Mouse (Mus musculus) spleen, adult 2 months (tissue): ENCODE results near the gene Shkbp1.

Source experiments
- CTCF ChIP-seq: fragments of 200-500 bp; IDR thresholded peaks from 2 replicates; pipeline ENCODE4 v1.5.1; 2011; ENCODE audit warnings: mild to moderate bottlenecking, inconsistent platforms; ENCODE audit not compliant: insufficient read depth, insufficient read length, insufficient replicate concordance; ENCODE audit errors: extremely low read depth
- POLR2A ChIP-seq: fragments of 200-500 bp; IDR thresholded peaks from 2 replicates; pipeline ENCODE4 v1.6.1; 2011; ENCODE audit warnings: low read depth, low read length, inconsistent platforms

DNA sequence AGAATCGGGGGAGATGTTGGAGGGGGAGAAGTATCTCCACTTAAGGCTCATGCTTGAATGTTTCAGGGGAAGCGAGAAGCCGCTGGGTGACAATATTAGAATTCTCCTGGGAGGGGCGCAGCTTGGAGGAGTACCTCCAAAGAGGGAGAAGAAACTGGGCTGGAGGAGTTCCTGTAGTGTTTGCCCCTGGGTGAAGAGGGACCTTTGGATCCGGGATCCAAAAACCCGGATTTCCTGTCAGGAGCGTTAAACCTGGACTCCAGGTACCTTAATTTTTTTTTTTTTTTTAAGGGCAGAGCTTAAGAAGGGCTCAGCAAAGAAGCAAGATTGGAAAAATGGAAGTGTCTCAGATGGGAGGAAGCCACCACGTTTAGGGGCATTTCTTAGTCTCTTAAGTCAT, 24.0 kb downstream of the Shkbp1 start:
- no peak for TF ChIP-seq CTCF
- no peak for TF ChIP-seq POLR2A
